8 mouse cellular contexts compared by ENCODE assay signal in the genomic region with DNA sequence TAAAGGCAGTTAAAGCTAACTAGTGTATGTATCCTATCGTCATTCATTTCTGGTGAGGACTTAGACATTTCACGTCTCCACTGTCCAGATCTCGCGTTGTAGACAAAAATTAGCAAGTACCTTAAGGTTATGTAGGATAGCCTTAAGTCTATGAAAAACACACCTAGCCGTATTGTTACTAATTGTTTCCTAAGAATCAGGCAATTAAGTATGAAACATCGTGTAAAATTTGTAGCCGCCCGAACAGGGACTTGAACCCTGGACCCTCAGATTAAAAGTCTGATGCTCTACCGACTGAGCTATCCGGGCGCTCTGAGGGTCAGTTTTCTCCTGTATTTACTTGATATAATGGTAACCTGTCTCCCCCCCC. TPM values are rescaled to one million over a fixed set of nuclear protein-coding genes. Genes with fewer than 3 reads are reported as not detected.
DNase-seq lines count a peak whose midpoint lies in the region; ATAC-seq lines count a peak whose summit lies in the region.

No protein-coding gene starts in this region.

- ATAC-seq in liver, embryonic 13.5 days (ENCODE audit: low read depth), result peak; percentile 78

- WGBS in liver, embryonic 13.5 days (ENCODE audit: insufficient replicate concordance), result 2% methylated on average over 11 of the region's 11 CpGs

- DNase-seq in B cell, adult 2 months, result peak; percentile 56 to 68
- DNase-seq in NIH3T3 (ENCODE audit: low read depth), result peak; percentile 80
- peak; percentile 72 for DNase-seq in embryo, embryonic 10 days (ENCODE audit: low spot score)
- peak; percentile 72 for DNase-seq in heart, adult 8-10 months (ENCODE audit: low spot score)
- peak; percentile 45 for DNase-seq in kidney, adult 9 months
- DNase-seq in liver, embryonic 13.5 days, result peak; percentile 54
- DNase-seq in neural tube, embryonic 10.5 days (ENCODE audit: extremely low spot score, low spot score), result peak; percentile 67
- DNase-seq in ovary, postnatal 36 days (ENCODE audit: low spot score), result no peak

- H3K4me2 ChIP-seq in liver, embryonic 13.5 days, result peak overlapping the region; percentile 68

- H3K4me3 ChIP-seq in liver, embryonic 13.5 days (replicated peaks), result peak overlapping the region; percentile 64

- H3K27ac ChIP-seq in liver, embryonic 13.5 days, result no peak overlapping the region

- no peaks in the 10 kb centered on the region for H3K9me3 ChIP-seq in liver, embryonic 13.5 days (replicated peaks)

- peaks cover 9% of the 10 kb centered on the region for H3K4me1 ChIP-seq in liver, embryonic 13.5 days (replicated peaks)

- H3K9ac ChIP-seq in liver, embryonic 13.5 days, result peak overlapping the region; percentile 68

- H3K36me3 ChIP-seq in liver, embryonic 13.5 days, result no peaks in the 10 kb centered on the region

- H3K27me3 ChIP-seq in liver, embryonic 13.5 days, result no peaks in the 10 kb centered on the region

RNA-seq across cellular contexts. Expression of a gene that starts 3.7 kb away (rescaled TPM):
- 10 to 100 TPM; 19.5 to 30.7 (median 22.6) TPM for total RNA-seq in heart, adult 8-10 months (2022)
- 16.6 and 16.8 TPM in 2 replicates for polyA plus RNA-seq in liver, embryonic 13.5 days (2015; fragmentation: Nextera tagmentation; extraction: Ambion mirVana)

RNA-seq across cellular contexts. Expression of a gene that starts 11.4 kb away (rescaled TPM):
- 10 to 100 TPM; 19.2 to 20.8 (median 19.9) TPM for total RNA-seq in heart, adult 8-10 months (2022)
- polyA plus RNA-seq in liver, embryonic 13.5 days (2015; fragmentation: Nextera tagmentation; extraction: Ambion mirVana), result 0.82 and 1.2 TPM in 2 replicates
